Mouse (Mus musculus) lung, postnatal 14 days (tissue): Measurements from ENCODE around the gene F2rl2.

Experiments used
- DNase-seq: peaks from one replicate; pipeline ENCODE4 v3.0.0; 2021

F2rl2 gene

DNA sequence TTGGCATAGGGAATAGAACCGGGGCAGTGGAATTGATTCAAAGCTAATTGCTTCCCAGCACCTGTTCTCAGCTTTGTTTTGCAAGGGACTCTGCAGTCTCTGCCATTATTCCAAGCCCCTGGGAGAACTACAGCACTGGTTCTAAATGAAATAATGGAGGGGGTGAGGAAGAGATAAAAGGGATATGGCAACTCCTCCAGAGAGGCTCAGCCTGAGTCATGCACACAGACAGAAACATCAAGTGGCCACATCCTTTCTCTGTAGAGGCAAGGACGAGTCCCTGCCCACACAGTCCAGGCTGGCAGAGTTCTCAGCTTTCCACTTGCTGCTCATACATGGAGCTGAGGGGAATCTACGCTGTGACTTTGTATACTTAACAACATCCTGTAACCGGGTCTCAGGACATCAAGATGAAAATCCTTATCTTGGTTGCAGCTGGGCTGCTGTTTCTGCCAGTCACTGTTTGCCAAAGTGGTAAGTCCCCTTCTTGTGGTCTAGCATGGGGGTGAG, at the start of gene F2rl2:
F2rl2 (plus strand) TSS at position 200 of the 510 bp plus-strand sequence.
- DNase-seq, result no peak

DNA sequence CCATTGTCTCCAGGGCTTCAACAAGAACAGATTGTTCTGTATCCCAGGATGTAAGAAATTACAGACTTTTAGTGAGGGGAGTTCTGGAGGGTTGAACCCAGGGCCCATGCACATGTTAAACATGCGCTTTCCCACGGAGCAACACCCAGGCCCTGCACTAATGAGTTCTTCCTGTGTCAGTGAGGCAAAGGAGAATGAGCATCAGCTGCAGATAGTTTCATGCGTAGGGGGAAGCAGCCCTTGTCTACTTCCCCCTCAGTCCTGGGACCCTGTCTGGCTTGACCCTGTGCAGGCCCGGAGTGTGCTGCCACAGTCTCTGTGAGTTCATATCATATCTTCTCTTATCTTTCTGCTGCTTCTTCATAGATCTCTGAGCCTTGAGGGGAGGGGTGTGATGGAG, 49.4 kb upstream of the F2rl2 start:
- no peak for DNase-seq

DNA sequence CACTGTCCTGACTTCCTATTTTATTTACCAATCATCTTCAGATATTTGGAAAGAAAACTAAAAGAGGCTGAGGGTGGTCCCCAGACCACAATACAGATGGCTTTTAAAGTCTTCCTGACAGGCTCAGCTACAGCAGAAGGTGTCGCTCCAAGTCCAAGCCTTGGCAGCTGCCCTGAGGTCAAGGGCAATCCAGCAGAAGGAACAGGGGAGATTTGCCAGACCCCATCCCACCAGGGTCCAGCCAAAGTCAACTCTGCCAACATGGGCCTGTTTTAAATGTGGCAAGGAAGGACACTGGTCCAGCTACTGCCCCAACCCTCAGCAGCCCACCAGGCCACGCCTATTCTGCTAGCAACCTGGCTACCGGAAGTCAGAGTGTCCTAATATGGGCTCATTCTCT, 46.7 kb upstream of the F2rl2 start:
- no peak for DNase-seq

DNA sequence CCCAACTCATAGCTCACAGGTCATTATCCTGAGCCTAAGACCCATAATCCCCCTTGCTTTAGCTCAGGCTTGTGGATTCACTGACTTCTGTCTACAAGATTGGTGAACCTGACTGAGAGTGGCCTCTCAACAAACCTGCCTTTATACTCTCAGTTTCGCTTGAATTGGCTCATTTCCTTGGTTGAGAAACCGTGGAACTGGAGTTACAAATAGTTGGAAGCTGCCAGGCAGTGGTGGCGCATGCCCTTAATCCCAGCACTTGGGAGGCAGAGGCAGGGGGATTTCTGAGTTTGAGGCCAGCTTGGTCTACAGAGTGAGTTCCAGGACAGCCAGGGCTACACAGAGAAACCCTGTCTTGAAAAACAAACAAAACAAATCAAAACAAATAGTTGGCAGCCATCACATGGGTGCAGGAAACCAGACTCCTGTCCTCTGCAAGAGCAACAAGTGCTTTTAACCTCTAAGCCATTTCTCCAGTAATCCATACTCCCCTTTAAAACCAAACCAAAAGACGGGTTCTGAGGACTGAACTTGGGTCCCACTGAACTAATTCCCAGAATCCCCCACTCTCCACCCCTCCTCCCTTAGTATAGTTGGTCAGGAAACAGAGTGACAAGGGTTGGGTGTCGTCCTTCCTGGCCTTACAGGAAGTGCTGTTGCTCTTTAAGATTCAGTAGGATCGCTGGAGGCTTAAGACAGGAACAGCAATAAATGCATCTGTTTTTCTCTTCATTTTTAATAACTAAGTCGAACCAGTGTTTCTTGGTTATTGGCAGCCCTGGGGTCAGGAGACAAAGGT, 44.6 kb upstream of the F2rl2 start:
- DNase-seq, result no peak

DNA sequence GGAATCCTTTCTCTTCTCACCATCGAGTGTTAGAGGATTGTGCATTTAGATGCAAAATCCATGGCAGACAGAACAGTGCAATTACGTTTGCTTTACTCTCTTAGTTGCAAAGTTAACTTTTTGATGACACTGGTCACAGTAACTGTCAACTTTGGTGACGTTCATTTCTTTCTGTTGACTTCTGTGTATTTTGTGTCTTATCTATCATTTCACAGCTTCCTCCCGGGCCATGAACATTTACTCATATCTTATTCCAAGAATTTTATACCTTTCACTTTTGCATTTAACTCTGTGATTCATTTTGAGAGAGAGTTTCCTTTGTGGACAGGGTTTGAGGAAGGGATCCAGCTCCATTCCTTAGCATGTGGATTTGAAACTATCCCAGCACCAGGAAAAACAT, 43.0 kb upstream of the F2rl2 start:
- DNase-seq, result no peak

DNA sequence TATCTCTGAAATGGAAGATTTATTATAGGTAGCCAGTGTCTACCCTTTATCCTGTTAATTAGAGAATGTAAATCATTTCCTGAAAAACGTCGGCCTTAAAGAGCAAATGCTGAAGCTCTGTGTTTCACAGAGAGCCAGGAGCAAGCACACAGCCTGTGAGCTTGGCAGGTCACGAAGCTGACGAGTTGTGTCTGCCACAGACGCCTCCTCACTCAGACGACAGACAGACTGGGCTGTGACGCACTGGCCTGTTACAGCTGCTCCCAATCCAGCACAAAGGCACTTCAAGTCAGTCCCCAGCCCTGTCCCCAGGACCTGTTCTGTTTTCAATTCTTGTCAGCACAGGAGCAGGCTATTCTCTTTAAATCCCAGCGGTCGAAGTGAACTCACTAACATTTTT, 41.4 kb upstream of the F2rl2 start:
- DNase-seq, result peak; percentile 49

DNA sequence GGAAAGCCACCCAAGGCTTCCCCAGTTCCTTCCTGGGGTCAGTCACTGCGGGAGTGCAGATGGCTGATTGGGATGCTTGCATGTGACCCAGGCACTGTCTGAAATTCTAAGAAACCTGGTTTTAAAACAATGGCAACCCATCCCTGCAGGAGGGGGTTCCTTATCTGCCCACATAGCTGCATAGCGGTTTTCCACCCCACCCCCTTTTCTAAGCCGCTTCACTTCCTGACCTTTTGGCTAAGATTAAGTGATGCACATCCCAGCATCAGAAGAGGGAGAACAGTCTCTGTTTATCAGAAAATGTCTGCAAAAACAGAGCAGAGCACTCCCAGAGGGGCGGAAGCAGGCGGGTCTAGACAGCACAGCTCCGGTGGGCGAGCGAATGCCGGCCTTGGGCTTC, 39.5 kb upstream of the F2rl2 start:
- DNase-seq, result no peak

- DNase-seq, result no peak
These were observed 37.2 kb upstream of the F2rl2 start for GRCm38 (mm10) chr13:95659432-95659831.

DNA sequence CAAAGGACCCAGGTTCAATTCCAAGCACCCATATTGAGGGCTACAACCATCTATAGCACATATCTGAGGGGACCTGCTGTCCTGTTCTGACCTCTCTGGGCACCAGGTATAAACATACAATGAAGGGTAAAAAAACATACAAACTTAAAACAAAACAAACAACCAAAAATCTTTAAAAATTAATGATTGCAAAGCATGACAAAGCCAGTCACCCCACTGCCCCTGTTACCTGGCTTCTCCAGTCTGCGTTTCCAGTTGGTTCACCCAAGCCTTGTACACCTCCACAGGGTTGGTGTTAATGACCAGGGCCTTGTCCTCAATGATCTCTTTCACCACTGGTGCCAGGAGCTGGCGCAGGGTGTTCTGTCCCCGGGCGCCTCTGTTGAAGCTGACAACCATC, 32.8 kb upstream of the F2rl2 start:
- DNase-seq, result no peak

DNA sequence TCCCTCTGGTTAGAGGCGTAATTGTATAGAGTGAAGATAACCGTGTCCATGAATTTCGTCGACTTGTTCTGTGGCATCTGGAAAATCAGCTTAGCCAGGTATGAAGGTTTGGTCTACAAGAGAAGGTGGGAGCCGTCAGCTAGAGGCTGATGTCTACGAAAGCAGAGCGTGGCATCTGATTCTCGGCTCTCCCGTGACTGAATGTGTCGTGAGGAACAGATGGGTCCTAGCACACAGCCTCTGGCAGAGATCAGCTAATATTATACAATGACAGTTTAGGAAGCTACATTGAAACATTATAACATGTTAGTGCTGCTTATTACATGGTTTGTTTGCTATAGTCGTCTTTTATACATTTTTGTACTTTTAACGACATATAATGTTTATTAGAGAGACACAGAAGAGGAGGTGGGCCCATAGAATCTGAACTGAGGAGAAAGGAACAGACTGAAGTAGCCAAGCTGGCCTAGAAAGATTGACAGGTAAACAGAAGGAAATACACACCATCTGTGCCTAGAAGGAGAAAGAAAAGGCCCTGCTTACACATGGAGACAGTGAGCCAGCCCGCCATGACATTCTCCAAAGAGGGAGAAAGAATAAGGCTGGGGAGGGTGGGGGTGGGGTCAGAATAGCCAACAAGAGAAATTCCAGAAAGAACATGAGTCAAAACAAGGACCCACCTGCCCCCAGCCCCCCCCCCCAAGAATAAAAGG, 30.9 kb upstream of the F2rl2 start:
- DNase-seq, result no peak

DNA sequence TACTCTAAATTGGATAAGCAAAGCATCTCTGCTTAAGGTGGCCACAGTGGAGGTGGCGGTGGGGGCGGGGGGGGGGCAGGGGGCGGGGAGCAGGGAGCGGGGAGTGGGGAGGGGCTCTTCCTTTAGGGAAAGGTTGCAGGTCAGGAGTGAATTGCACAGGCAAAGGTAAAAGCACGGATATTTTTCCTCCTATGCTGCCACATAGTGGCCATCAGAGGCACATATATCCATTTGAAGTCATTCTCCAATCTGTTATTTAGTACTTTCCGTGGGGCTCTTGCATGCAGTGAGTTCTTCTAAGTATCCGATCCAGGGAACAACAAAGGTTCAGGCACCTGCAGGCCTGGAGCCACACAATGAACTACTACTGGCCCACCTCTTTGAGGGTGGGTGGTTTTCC, 29.4 kb upstream of the F2rl2 start:
- peak; percentile 29 for DNase-seq

- no peak for DNase-seq
These were observed 26.1 kb upstream of the F2rl2 start for GRCm38 (mm10) chr13:95670534-95670933.

DNA sequence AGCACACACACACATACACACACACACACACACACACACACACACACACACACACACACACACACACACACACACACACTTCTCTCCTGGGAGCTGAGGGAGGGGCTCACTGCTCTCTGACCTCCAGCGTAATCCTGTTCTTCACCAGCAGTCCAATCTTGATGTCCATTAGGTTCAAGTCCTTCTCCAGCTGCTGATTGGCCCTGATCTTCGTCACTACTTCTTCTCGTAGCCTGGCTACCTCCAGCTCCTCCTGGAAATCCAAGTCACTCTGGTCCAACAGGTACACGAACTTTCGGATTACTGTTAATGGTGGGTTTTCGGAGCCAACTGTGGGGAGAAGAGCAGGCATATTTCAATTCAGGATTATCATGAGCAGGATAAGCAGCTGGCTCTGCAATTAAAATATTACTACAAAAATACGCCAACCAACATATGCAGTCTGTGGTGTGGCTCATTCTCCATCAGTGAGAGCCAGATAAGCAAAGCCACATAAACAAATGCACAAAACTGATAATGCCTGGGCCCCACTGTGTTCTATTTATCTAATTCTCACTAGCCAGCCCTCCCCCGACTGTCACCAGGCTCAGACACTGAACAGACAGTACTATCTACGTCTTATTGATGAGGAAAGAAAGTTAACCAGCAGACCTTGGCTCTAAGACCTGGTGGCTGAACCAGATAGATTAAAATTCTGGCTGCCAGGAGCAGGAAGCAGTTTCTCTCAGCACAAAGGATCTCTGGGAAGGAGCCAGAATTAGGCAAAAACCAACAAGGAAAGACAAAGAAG, 25.4 kb upstream of the F2rl2 start:
- no peak for DNase-seq

- no peak for DNase-seq
These were observed 24.3 kb upstream of the F2rl2 start for GRCm38 (mm10) chr13:95672372-95672771.

DNA sequence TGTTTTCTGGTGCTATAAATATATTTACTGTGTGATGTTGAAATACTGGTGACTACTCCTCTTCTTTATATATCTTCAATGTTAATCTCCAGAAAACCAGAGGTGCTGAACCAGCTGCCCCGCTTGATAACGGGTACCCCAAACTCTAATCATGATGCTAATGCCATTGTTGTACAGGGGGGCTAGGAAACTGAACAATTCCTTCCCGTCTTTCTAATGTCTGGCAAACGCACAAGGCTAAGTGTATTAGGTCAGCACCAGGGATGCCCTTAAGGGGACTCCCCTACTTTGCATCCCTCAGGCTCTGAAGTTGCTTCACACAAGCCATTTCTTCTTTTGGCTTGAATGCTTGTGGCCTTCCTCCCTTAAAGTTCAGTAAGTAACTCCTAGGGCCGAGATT, 17.6 kb upstream of the F2rl2 start:
- DNase-seq, result no peak

DNA sequence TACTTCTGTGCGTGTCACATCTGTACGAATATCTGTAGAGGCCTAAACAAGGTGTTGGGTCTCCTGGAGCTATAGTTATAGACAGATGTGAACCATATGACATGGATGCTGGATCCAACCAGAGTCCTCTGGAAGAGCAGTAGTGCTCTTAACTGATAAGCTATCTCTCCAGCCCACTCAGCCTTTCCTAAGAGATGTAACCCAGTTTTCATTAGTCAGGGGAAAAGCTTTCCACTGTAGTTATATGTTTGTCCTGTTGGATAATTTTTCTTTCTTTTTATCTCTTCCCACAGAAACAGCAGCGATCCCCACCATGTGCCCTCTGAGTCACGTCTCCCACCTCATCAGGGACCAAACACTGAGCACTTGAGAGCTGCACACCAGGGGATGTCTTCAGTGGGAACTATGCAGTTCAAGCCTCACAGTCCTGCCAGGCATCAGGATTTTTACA, 17.1 kb upstream of the F2rl2 start:
- no peak for DNase-seq

DNA sequence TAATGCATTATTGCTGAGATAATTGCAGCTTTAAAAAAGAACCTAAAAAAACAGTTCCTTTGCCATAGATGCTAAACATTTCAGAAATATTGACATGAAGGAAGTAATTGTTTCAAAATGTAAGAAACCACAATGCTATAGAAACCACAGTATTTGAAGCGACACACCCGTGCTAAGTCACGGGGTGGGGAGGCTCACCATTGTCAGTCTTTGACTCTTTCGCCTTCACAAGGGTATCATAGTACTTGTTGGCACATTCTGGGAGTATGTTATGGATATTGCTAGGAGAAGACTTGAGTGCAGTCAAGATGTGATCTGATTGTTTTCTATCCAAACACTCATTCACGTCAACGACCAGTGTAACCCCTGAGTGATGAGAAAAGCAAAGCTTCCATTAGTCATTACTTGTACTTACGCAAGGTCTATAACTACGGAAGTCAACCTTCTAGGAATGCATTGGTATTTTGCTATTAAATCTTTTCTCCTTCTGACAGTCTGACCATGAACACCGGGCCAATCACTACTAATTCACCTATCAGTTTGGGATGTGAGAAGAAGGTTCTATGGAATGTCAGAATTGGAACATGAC, 11.9 kb upstream of the F2rl2 start:
- no peak for DNase-seq

GRCm38 (mm10) chr13:95685736-95686135, 10.9 kb upstream of the F2rl2 start:
- peak; percentile 16 for DNase-seq

GRCm38 (mm10) chr13:95688576-95688975, 8.1 kb upstream of the F2rl2 start:
- DNase-seq, result no peak

DNA sequence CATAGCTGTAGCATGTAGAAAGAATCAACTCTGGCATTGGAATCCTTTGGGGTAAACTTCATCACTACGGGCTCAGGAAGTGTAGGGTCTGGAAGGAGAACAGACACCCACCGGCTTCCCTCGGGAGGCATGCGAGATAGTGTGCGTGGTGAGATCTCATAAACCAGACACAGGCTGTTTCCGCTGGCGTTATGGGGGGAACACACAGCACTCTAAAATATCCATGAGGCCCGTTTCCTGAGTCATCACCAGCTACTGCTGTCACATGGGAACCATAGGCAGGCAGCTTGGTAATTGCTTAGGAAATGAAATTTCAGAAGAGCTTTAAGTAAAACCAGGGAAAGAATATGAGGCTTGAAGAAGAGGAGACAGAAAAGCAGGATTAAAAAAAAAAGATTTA, 4.5 kb upstream of the F2rl2 start:
- no peak for DNase-seq

DNA sequence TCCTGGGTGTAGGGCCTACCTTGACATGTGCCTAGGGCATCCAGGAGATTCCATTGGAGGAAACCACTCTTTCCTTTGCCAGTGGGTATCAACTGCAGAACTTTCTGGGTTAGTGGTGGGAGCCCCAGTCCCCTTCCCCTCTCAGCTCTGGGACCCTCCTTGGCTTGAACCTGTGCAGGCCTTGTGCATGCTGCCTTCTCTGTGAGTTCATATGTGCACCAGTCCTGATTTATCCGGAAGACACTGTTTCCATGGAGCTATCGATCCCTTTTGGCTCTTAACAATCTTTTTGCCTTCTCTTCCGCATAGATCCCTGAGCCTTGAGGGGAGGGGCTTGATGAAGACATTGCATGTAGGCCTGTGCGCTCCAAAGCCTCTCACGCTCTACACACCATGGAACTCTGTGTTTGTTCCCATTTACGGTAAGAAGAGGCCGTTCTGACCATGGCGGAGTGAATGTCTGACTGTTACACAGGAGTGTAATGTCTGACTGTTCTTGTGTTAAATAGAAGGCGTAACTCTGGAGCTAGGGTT, 466 bp upstream of the F2rl2 start:
- DNase-seq, result no peak

DNA sequence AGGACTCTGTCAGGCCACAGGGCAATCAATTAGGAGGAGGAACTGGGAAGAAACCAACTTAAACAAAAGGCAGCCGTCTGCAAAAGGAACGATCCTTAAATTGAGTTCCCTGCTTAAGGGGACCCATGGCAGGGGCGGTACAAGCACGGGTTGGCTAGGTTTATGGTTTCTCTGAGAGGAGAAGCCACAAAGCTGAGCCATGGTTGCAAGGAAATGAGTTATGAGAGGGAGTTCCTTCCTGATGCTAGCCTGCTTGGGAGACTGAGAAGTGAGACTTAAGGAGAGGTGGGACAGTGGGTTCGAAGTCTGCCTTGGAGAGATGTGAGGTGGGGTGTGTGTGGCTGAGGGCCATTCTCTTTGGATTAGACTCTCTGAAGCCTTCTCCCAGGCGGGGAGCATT, 1.2 kb downstream of the F2rl2 start:
- DNase-seq, result no peak

DNA sequence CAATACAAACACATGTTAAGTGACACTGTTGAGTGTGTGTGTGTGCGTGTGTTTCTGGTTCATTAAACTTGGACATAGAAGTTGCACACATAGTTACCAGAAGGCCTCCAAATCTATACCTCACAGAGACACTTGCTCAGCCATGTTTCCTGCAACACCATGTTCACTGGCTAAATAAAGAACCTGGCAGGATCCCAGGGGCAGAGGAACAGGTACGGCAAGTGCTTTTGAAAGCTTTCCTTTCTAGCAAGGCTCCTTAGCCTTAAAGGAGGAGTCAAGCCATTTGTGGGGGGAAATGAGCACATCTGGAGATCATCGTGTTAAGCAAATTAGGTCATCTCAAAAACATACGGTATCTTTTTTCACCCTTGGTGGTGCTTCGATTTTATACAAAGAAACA, 6.7 kb downstream of the F2rl2 start:
- no peak for DNase-seq
